Mouse (Mus musculus): ENCODE data around the gene Aspm.
"Not testable (repeated sequence)": the region's sequence is repeated elsewhere in the genome, so short reads cannot be mapped to it uniquely, and the experiment has no call there.

Aspm gene

DNA sequence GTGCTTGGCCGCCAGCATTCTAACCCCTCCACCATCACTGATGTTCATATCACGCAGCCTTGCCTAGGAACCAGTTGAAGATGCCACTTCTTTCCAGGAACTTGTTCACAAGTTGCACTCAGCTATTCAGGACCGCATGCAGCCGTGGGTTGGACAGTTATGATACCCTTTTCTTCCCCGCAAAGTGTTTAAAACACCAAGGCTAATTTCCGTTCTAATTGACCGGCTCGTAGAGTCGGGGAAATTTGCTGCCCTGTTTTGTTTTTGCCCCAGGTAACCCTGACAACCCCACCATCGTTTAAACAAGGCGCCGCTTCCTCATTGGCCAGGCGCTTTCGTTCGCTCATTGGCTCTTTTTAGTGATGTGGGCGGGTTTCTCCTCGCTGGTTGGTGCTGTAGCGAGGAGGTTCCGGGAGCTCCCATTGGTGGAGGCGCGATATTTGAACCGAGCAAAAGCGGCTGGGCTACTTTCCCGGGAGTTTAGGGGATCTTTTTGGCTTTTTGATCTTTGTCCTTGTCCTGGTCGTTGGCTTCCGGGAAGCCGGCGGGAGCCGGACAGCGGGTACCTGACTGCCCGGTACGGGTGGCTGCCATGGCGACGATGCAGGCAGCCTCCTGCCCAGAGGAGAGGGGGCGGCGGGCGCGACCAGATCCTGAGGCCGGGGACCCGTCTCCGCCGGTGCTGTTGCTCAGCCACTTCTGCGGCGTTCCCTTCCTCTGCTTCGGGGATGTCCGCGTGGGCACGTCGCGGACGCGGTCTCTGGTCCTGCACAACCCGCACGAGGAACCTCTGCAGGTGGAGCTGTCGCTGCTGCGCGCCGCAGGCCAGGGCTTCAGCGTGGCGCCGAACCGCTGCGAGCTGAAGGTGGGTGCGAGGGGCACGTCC, at the start of gene Aspm:
Gene Aspm (plus strand): TSS at position 433 of the 886 bp plus-strand sequence.
- peak; percentile 80 to 87 for DNase-seq (ENCODE audit: low spot score in 2 of 2)

DNA sequence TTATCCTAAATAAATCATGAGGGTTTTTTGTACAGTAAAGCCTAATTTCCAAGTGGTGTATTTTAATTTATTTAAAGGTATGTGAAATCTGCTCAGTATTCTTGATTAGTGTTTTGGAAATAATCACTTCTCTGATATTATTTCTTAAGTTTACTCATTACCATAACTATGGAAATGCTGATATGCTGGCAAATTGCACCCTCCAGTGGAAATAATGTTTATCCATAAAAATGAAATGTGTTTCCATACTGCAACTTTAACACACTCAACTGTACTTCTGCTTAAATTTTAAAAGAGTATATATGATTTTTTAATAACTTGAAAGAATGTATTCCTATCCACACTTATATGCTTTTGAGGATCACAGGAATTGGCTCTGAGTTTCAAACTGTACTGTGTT, 48.8 kb upstream of the Aspm start:
- DNase-seq (ENCODE audit: low spot score in 2 of 2), result no peak

- no peak for DNase-seq (ENCODE audit: low spot score in 2 of 2)
These were observed 46.9 kb upstream of the Aspm start for GRCm38 (mm10) chr1:139407701-139408100.

DNA sequence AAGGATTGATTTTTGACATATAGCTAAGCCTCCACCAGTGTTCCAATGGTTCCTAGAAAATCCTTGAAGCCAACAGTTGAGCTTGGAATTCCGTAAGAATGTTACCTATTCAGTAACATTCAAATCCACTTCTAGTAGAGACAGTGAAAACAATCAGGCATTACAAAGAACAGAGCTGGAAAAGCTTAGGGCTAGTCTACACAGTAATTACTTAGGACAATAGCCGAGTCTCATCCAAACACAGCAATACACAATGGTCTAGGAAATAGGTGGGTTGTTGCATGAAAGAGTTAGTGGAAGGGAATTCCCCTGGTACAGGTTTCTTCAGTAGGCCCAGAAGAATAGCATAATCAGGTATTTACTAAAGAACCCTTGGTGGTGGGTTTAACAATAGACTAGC, 42.2 kb upstream of the Aspm start:
- DNase-seq (ENCODE audit: low spot score in 2 of 2), result not testable (repeated sequence)

GRCm38 (mm10) chr1:139413465-139413864, 41.1 kb upstream of the Aspm start:
- DNase-seq (ENCODE audit: low spot score in 2 of 2), result no peak

- DNase-seq (ENCODE audit: low spot score in 2 of 2), result no peak
These were observed 33.1 kb upstream of the Aspm start for GRCm38 (mm10) chr1:139421521-139421874.

- DNase-seq (ENCODE audit: low spot score in 2 of 2), result peak; percentile 67 to 89
These were observed 32.4 kb upstream of the Aspm start, which contains the start of gene Zbtb41 for GRCm38 (mm10) chr1:139421875-139422791. Zbtb41 (plus strand) TSS chr1:139422288.

DNA sequence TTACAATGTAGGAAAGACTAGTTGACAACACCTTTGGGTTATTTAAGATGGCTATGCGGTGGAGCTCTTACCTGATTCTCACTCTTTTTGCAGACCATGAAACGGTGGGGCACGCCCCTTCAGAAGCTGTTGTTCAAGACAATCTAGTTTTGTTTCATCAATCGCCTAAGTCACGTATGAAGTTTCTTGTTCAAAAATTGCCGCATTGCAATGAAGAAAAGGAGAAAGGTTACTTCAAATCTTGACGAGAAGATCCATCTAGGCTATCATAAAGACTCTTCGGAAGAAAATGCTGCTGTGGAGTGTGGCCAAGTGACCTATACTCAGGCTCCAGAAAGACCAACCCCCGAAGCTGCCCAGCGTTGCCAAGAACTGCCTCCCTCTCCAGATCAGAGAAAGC, 31.6 kb upstream of the Aspm start:
- DNase-seq (ENCODE audit: low spot score in 2 of 2), result peak in 1 of 2 experiments; percentile 6

DNA sequence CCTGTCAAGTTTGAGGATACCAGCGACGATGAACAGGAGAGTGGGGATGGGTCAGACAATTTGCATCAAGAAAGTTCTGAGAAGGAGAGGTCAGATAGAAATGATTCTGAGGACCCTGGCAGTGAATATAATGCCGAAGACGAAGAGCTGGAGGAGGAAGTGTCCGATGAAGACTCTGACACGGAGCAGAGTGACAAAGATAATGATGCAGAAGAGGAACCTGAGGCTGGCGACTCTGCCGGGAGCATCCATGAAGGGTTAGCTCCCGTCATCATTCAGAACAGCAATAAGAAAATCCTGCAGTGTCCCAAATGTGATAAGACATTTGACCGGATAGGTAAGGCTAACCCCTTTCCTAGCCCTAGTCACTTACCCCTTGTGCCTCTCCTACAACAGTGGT, 30.6 kb upstream of the Aspm start:
- no peak for DNase-seq (ENCODE audit: low spot score in 2 of 2)

DNA sequence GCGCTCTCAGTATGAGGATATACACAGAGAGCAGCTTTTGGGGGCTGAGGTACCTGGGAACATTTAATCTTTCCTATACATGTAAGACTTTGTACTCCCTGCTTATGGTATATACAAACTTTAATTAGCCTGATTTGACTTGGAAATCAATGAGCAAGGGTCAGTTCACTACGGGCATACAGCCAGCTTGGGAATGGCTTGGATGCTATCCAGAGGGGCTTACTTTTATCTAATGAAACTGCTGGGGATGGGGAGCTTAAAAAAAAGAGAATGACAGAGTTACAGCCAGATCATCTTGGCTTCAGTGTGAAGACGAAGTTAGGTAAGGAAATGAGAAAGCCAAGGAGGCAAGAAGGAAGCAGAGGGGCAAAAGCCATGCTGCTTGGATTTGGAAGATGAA, 29.6 kb upstream of the Aspm start:
- DNase-seq (ENCODE audit: low spot score in 2 of 2), result no peak

DNA sequence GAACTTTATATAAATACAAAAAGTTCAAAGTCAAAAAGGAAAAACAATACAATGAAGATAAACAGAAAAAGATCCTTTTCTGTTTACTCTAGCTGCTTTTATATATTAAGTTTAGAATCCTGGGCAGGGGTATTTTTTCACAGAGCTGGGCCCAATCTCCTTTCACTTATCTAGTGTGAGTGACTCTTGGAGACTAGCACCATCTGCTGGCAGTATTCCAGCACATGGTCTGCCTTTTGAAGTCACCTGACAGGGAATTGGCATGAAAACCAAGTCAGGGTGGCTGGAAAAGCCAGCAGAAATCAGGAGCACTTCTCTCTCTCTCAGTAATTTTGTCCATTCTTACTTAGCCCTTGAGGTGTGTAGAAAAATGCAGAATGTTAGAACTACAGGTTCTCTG, 16.2 kb upstream of the Aspm start:
- peak in 1 of 2 experiments; percentile 30 for DNase-seq (ENCODE audit: low spot score in 2 of 2)

DNA sequence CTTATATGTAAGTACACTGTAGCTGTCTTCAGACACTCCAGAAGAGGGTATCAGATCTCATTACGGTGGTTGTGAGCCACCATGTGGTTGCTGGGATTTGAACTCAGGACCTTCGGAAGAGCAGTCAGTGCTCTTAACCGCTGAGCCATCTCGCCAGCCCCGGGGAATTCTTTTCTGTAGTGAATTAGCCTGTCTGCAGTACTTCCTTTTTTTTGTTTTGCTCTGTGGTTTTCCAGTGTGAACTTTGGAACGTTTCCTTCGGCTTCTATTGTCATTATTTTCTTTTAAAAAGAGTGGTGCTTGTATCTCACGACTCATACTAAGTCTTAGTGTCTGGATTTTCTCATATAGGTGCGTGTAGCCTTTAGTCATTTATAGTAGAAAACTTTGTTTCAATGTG, 11.5 kb upstream of the Aspm start:
- DNase-seq (ENCODE audit: low spot score in 2 of 2), result not testable (repeated sequence)

GRCm38 (mm10) chr1:139455226-139455869, 776 bp downstream of the Aspm start:
- no peak for DNase-seq (ENCODE audit: low spot score in 2 of 2)

GRCm38 (mm10) chr1:139460807-139461206, 6.2 kb downstream of the Aspm start:
- no peak for DNase-seq (ENCODE audit: low spot score in 2 of 2)

GRCm38 (mm10) chr1:139465936-139466335, 11.4 kb downstream of the Aspm start:
- no peak for DNase-seq (ENCODE audit: low spot score in 2 of 2)

GRCm38 (mm10) chr1:139478898-139479297, 24.3 kb downstream of the Aspm start:
- peak in 1 of 2 experiments; percentile 10 for DNase-seq (ENCODE audit: low spot score in 2 of 2)

DNA sequence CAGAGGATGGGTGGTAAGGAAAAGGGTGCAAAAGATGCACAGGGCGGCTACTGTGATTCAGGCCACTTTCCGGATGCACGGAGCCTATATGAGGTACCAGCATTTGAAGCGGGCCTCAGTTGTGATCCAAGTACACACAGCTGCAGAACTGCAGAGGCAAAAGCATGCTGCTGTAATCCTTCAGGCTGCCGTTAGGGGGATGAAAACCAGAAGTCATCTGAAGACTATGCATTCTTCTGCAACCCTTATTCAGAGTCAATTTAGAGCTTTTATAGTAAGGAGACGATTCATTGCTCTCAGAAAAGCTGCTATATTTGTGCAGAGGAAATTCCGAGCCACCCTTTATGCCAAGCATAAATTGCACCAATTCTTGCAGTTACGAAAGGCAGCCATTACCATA, 25.7 kb downstream of the Aspm start:
- DNase-seq (ENCODE audit: low spot score in 2 of 2), result no peak

- no peak for DNase-seq (ENCODE audit: low spot score in 2 of 2)
These were observed 26.6 kb downstream of the Aspm start for GRCm38 (mm10) chr1:139481146-139481545.

DNA sequence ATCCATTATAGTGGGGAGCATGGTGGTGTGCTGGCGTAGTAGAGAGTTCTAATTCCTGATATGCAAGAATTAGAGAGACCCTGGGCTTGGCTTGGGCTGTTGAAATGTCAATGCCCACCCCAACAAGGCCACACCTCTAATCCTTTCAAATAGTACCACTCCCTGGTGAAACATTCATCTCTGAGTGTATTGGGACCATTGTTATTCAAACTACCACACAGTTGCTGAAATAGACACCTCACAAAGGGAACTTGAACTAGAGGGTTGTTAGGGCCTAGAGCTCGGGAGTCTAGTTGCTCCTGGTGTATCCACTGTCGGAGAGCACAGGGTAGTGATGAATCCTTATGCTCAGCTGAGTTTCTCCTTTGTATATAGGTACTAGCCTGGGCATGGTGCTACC, 40.1 kb downstream of the Aspm start:
- DNase-seq (ENCODE audit: low spot score in 2 of 2), result no peak

DNA sequence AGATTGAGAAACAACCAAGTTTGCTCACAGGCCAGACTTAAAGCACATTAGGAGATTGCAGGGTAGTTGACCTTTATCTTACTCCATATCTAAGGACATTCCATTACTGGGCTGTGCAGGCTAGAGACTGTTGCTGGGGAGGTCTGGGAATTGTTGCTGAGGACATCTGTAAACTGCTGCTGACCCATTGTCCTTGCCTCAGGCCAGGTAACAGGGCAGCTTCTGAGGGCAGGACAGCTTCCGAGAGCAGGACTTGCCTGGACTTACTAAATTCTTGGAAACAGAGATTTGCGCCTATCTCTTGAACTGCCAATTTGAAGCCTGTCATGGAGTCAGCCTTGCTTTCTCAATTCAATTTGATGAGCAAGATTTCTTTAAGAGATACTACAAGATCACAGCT, 40.8 kb downstream of the Aspm start:
- no peak for DNase-seq (ENCODE audit: low spot score in 2 of 2)

GRCm38 (mm10) chr1:139496212-139496611, 41.6 kb downstream of the Aspm start:
- DNase-seq (ENCODE audit: low spot score in 2 of 2), result no peak

GRCm38 (mm10) chr1:139499751-139500150, 45.2 kb downstream of the Aspm start:
- no peak for DNase-seq (ENCODE audit: low spot score in 2 of 2)
